Mouse (Mus musculus): ENCODE data around the gene Rprd1b. TPM values are rescaled to one million over a fixed set of nuclear protein-coding genes. Genes with fewer than 3 reads are reported as not detected.

Gene Rprd1b
- polyA plus RNA-seq, 1 experiment from 2014 or later, result 48.9 TPM

DNA sequence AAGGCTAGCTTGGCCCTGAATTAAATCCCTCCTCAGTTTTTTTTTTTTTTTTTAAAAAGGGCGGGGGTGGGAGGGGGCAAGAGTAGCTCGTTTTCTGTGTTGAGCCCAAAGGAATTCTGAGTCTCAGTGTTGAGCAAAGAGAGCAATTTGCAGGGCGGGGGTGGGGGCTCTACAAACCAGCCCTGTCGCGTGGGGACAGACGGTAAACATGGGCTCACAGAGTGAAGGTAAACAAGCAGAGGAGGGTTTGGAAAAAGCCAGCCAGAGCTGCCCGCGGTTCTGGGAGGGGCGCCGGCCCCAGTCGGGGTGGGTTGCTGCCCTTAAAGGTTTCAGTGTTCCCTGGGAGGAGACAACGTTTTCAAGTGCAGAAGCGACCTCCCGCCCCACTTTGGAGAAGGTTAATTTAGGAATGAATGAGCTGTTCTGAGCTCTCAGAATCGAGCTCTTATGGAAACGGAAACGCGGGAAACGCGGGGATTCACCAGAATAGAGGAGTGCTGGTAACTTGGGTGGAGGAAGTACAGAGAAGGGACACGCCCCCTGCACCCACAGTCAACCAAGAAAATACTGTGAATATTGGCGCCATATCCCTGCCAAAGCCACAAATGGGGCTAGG is 125.5 kb downstream of the Rprd1b start:
- Histone ChIP-seq H3K27ac (peak overlapping the region; percentile 72), H3K4me2 (peak overlapping the region; percentile 82), H3K4me1 (peaks cover 27% of the 10 kb centered on the region), H3K9ac (peak overlapping the region; percentile 38), H3K4me3 (replicated peaks) (peak overlapping the region; percentile 45), H3K9me3 (replicated peaks) (0 out of 2 replicates have a peak, but pooled peaks cover 4% of the 10 kb centered on the region), H3K36me3 (no peaks in the 10 kb centered on the region), H3K27me3 (no peaks in the 10 kb centered on the region)
- WGBS, result 1% methylated on average over 22 of the region's 22 CpGs
- peak; percentile 54 for ATAC-seq (replicated peaks; ENCODE audit: low FRiP score)

DNA sequence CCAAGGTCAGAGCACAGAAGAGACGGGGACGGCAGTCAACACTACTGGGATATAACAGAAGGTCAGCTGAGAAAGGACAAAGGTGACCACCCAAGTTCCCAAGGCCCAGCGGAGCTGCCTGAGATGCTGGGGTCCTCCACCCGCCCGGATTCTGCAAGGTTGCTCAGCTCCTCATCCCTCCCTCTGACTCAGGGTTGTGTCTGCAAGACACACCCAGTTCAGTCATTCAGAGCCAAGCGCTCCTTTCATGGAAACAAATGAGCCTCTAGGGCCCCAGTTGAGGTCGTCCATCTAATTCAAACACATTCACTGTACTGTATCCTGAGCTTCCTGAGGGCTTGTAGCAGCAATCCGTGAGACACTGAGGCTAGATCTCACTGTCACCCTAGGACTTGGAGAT is 126.3 kb downstream of the Rprd1b start:
- peaks cover 31% of the 10 kb centered on the region for H3K4me1 ChIP-seq
- no peak overlapping the region for H3K9ac ChIP-seq
- no peak overlapping the region for H3K4me2 ChIP-seq
- no peaks in the 10 kb centered on the region for H3K36me3 ChIP-seq
- no peak for ATAC-seq (replicated peaks; ENCODE audit: low FRiP score)
- H3K9me3 ChIP-seq (replicated peaks), result 0 out of 2 replicates have a peak, but pooled peaks cover 4% of the 10 kb centered on the region
- H3K4me3 ChIP-seq (replicated peaks), result no peak overlapping the region
- H3K27ac ChIP-seq, result no peak overlapping the region
- WGBS, result 50% methylated on average over 8 of the region's 8 CpGs
- no peaks in the 10 kb centered on the region for H3K27me3 ChIP-seq

DNA sequence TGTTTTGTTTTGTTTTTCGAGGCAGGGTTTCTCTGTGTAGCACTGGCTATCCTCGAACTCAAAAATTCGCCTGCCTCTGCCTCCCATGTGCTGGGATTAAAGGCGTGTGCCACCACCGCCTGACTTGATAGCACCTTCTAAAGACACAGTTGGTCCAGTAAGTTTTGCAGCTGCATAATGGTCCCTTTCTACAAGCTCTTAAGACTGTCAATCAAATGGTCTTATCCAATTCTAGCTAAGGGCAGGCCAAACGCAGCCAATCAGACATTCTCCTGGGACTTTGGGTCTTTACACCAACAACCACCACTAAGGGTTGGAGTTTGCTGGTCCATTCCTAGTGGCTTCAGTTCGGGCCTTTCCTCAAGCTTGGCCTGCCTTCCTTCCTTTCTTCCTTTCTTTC is 126.8 kb downstream of the Rprd1b start:
- WGBS, result 90% methylated on average over 7 of the region's 7 CpGs

GRCm38 (mm10) chr2:158155615-158156014 is 127.3 kb downstream of the Rprd1b start:
- ATAC-seq (replicated peaks; ENCODE audit: low FRiP score), result no peak
- no peak overlapping the region for H3K4me3 ChIP-seq (replicated peaks)
- H3K9me3 ChIP-seq (replicated peaks), result 0 out of 2 replicates have a peak, but pooled peaks cover 4% of the 10 kb centered on the region
- H3K36me3 ChIP-seq, result no peaks in the 10 kb centered on the region
- H3K4me2 ChIP-seq, result no peak overlapping the region
- H3K27me3 ChIP-seq, result no peaks in the 10 kb centered on the region
- 63% methylated on average over 2 of the region's 2 CpGs for whole genome bisulfite sequencing
- H3K27ac ChIP-seq, result no peak overlapping the region
- no peak overlapping the region for H3K9ac ChIP-seq
- peaks cover 40% of the 10 kb centered on the region for H3K4me1 ChIP-seq

More for the DNA sequence above, 126.8 kb downstream of the Rprd1b start:
- no peak for ATAC-seq (replicated peaks; ENCODE audit: low FRiP score)
- H3K4me3 ChIP-seq (replicated peaks), result no peak overlapping the region
- H3K9ac ChIP-seq, result no peak overlapping the region
- H3K36me3 ChIP-seq, result no peaks in the 10 kb centered on the region
- H3K27me3 ChIP-seq, result no peaks in the 10 kb centered on the region
- peaks cover 35% of the 10 kb centered on the region for H3K4me1 ChIP-seq
- no peak overlapping the region for H3K27ac ChIP-seq
- H3K9me3 ChIP-seq (replicated peaks), result 0 out of 2 replicates have a peak, but pooled peaks cover 4% of the 10 kb centered on the region
- H3K4me2 ChIP-seq, result no peak overlapping the region

- 88% methylated on average over 9 of the region's 9 CpGs for WGBS
- no peak for ATAC-seq (replicated peaks; ENCODE audit: low FRiP score)
- H3K4me1 ChIP-seq, result peaks cover 40% of the 10 kb centered on the region
These were observed 128.2 kb downstream of the Rprd1b start for GRCm38 (mm10) chr2:158156487-158156886.

GRCm38 (mm10) chr2:158157654-158158053 is 129.4 kb downstream of the Rprd1b start:
- H3K4me3 ChIP-seq (replicated peaks), result no peak overlapping the region
- WGBS, result 72% methylated on average over 8 of the region's 8 CpGs
- H3K36me3 ChIP-seq, result no peaks in the 10 kb centered on the region
- H3K27ac ChIP-seq, result no peak overlapping the region
- H3K4me1 ChIP-seq, result peaks cover 37% of the 10 kb centered on the region
- H3K9me3 ChIP-seq (replicated peaks), result no peaks in the 10 kb centered on the region
- no peak overlapping the region for H3K4me2 ChIP-seq
- no peaks in the 10 kb centered on the region for H3K27me3 ChIP-seq
- H3K9ac ChIP-seq, result no peak overlapping the region
- no peak for ATAC-seq (replicated peaks; ENCODE audit: low FRiP score)

More at GRCm38 (mm10) chr2:158156487-158156886, 128.2 kb downstream of the Rprd1b start:
- Histone ChIP-seq H3K9ac (no peak overlapping the region), H3K36me3 (no peaks in the 10 kb centered on the region), H3K4me2 (no peak overlapping the region), H3K27ac (no peak overlapping the region), H3K9me3 (replicated peaks) (no peaks in the 10 kb centered on the region), H3K4me3 (replicated peaks) (no peak overlapping the region), H3K27me3 (no peaks in the 10 kb centered on the region)

- Histone ChIP-seq H3K9ac (no peak overlapping the region), H3K27me3 (no peaks in the 10 kb centered on the region)
These were observed 131.3 kb downstream of the Rprd1b start for GRCm38 (mm10) chr2:158159376-158160235.

GRCm38 (mm10) chr2:158161761-158162160 is 133.5 kb downstream of the Rprd1b start:
- no peak overlapping the region for H3K27ac ChIP-seq
- 62% methylated on average over 6 of the region's 6 CpGs for WGBS

More at GRCm38 (mm10) chr2:158159376-158160235, 131.3 kb downstream of the Rprd1b start:
- H3K27ac ChIP-seq, result peak overlapping the region; percentile 71; the same call in 1 of the 2 replicates
- H3K4me2 ChIP-seq, result peak overlapping the region; percentile 24; the same call in 1 of the 2 replicates
- H3K4me1 ChIP-seq, result peaks cover 24% of the 10 kb centered on the region
- peak; percentile 33; the same call in 1 of the 2 replicates for ATAC-seq (replicated peaks; ENCODE audit: low FRiP score)
- WGBS, result 52% methylated on average over 7 of the region's 7 CpGs
- H3K9me3 ChIP-seq (replicated peaks), result no peaks in the 10 kb centered on the region
- no peak overlapping the region for H3K4me3 ChIP-seq (replicated peaks)
- H3K36me3 ChIP-seq, result no peaks in the 10 kb centered on the region

DNA sequence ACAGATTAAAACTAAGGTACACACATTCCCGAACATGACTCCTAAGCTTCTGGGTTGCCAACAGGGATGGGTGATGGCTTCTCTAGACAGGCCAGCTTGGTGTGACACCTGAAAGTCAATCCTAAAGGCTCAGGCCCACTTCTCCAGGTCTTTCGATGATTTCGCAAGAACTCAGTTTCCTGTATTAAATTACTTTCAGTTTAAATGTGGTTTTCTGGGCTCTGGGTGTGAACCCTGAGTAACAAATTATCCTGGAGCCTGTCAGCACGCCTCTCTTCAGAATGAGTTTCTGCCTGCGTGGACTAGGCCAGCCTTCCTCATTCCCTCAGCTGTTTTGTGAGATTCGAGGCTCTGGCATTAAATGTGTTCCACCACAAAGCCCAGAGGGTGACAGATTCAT is 134.7 kb downstream of the Rprd1b start:
- H3K27ac ChIP-seq, result no peak overlapping the region
- H3K27me3 ChIP-seq, result no peaks in the 10 kb centered on the region
- H3K9me3 ChIP-seq (replicated peaks), result no peaks in the 10 kb centered on the region
- peaks cover 47% of the 10 kb centered on the region for H3K4me1 ChIP-seq
- no peak overlapping the region for H3K9ac ChIP-seq
- 30% methylated on average over 6 of the region's 6 CpGs for WGBS
- H3K4me2 ChIP-seq, result no peak overlapping the region
- H3K4me3 ChIP-seq (replicated peaks), result no peak overlapping the region
- ATAC-seq (replicated peaks; ENCODE audit: low FRiP score), result no peak
- no peaks in the 10 kb centered on the region for H3K36me3 ChIP-seq

More at GRCm38 (mm10) chr2:158161761-158162160, 133.5 kb downstream of the Rprd1b start:
- H3K27me3 ChIP-seq, result no peaks in the 10 kb centered on the region
- no peaks in the 10 kb centered on the region for H3K9me3 ChIP-seq (replicated peaks)
- ATAC-seq (replicated peaks; ENCODE audit: low FRiP score), result no peak
- no peak overlapping the region for H3K9ac ChIP-seq
- no peak overlapping the region for H3K4me2 ChIP-seq
- H3K4me3 ChIP-seq (replicated peaks), result no peak overlapping the region
- no peaks in the 10 kb centered on the region for H3K36me3 ChIP-seq
- H3K4me1 ChIP-seq, result peaks cover 36% of the 10 kb centered on the region

DNA sequence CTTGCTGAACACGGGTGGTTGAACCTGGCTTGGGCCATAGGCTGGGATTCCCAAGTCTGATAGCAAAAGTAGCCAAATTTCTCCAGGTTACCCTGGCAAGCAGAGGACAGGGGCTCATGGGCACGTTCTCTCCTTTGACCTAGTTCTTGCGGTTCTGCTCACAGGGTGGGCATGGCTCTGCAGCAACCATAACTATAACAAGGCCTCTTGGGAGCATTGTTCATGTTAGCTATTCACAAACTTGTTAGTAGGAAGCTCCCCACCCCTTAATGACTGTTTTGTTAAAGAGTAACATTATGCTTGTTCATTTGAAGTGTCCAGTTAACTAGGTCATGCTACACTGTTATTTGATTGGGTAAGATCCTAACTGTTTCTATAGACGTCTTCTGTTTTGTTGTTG is 137.5 kb downstream of the Rprd1b start:
- Histone ChIP-seq H3K4me1 (peaks cover 42% of the 10 kb centered on the region), H3K36me3 (no peaks in the 10 kb centered on the region), H3K27me3 (no peaks in the 10 kb centered on the region), H3K4me3 (replicated peaks) (no peak overlapping the region), H3K9me3 (replicated peaks) (no peaks in the 10 kb centered on the region), H3K9ac (no peak overlapping the region), H3K27ac (peak overlapping the region; percentile 54), H3K4me2 (no peak overlapping the region)
- no peak for ATAC-seq (replicated peaks; ENCODE audit: low FRiP score)
- 62% methylated on average over 4 of the region's 4 CpGs for WGBS

GRCm38 (mm10) chr2:158166628-158167027 is 138.3 kb downstream of the Rprd1b start:
- Histone ChIP-seq H3K4me2 (no peak overlapping the region), H3K36me3 (no peaks in the 10 kb centered on the region), H3K9me3 (replicated peaks) (no peaks in the 10 kb centered on the region), H3K27ac (peak overlapping the region; percentile 61), H3K27me3 (no peaks in the 10 kb centered on the region), H3K9ac (no peak overlapping the region), H3K4me3 (replicated peaks) (no peak overlapping the region), H3K4me1 (peaks cover 42% of the 10 kb centered on the region)
- WGBS, result 49% methylated on average over 7 of the region's 7 CpGs
- ATAC-seq (replicated peaks; ENCODE audit: low FRiP score), result peak; percentile 18; the same call in 1 of the 2 replicates

Measured in kidney, embryonic 15.5 days (tissue).